Mouse (Mus musculus): Measurements from ENCODE around the gene Fkbp3. TPM values are rescaled to one million over a fixed set of nuclear protein-coding genes. Genes with fewer than 3 reads are reported as not detected.
A peak's percentile ranks its signal among the peaks of the same experiment; 100 is the strongest.

The Fkbp3 gene
- polyA plus RNA-seq, 1 experiment from 2014 or later = 409 TPM

DNA sequence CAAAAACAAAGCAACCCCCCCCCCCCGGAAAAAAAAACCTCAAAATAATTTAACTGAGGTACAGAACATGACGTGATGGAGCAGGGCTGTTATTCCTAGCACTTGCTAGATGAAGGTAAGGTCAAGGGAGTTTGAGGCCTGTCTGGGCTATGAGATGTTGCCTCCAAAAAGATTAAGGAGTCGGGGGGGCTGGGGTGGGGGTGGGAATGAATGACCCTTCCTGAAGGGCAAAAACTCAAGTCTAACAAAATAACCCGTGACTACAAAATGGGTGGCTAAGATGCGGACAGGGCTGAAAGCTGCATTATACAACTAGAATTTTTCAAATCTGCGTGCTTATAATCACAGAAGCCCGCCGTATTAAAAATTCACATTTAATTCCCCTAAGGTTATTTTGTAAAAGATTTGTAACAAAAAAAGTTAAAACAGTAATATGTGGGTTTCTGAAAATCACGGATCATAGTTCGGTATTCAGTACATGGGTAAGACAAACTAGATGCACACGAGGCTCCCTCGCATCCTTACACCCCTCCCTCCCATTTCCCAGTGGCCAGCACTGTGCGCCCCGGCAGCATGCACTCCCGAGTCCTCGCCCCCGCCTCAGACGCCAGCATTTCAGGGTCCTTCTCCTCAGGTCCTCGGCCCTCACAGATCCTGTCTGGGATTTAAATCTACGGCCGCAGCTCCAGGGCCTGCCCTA lies 746 bp downstream of the Fkbp3 start:
- peak overlapping the region; percentile 90 for H3K27ac ChIP-seq
- no peaks in the 10 kb centered on the region for H3K36me3 ChIP-seq
- peak overlapping the region; percentile 65 for H3K4me3 ChIP-seq (replicated peaks)
- 3% methylated on average over 21 of the region's 21 CpGs for WGBS
- peaks cover 5% of the 10 kb centered on the region; the same call in 1 of the 2 replicates for H3K4me1 ChIP-seq (replicated peaks)
- H3K27me3 ChIP-seq (replicated peaks) = no peaks in the 10 kb centered on the region
- ATAC-seq = peak; percentile 54
- no peaks in the 10 kb centered on the region for H3K9me3 ChIP-seq
- peak overlapping the region; percentile 94 for H3K9ac ChIP-seq
- peak overlapping the region; percentile 64 for H3K4me2 ChIP-seq (replicated peaks)

DNA sequence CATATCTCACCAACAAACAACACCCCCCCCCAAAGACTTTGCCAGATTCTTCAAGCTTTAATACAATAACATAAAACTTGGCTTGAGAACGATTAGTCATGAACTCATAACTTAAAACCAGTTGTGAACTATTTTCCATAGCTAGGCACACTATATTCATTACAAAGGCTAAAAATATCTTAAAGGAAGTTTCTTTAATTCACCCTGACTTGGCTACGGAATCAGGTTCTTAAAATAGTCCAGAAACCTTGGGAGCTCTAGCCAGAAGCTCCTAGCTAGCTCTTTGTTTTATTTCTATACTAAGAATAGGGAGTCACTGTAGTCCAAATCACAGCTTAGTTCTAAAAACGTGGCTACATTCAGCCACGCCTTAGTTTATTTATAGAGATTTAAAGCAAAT lies 5.4 kb downstream of the Fkbp3 start:
- H3K9me3 ChIP-seq = no peaks in the 10 kb centered on the region
- H3K4me2 ChIP-seq (replicated peaks) = no peak overlapping the region
- no peak overlapping the region for H3K4me3 ChIP-seq (replicated peaks)
- H3K4me1 ChIP-seq (replicated peaks) = no peaks in the 10 kb centered on the region
- ATAC-seq = no peak
- H3K9ac ChIP-seq = no peak overlapping the region
- H3K27me3 ChIP-seq (replicated peaks) = no peaks in the 10 kb centered on the region
- H3K27ac ChIP-seq = no peak overlapping the region
- H3K36me3 ChIP-seq = peaks cover 4% of the 10 kb centered on the region
- 63% methylated on average over 4 of the region's 4 CpGs for WGBS

DNA sequence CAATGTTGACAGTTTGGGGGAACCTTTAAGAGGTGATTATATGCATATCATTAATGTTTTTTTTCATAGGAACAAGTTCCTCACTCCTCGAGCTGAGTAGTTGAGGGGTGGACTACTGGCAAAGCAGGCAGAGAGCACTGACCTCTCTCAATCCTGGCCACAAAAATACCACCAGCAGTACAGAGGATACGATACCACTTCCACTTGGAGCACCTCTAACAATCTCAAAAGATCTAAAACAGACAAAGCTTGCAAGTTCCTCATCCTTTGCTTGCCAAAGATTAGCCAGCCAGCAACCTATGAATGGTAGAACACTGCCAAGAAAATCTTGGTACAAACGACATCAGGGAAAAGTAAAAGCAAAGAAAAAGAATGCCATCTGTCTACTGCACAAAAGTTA lies 7.6 kb downstream of the Fkbp3 start:
- Histone ChIP-seq H3K4me1 (replicated peaks) (no peaks in the 10 kb centered on the region), H3K36me3 (peaks cover 6% of the 10 kb centered on the region), H3K9ac (no peak overlapping the region), H3K27ac (no peak overlapping the region), H3K4me2 (replicated peaks) (no peak overlapping the region), H3K27me3 (replicated peaks) (no peaks in the 10 kb centered on the region), H3K9me3 (no peaks in the 10 kb centered on the region), H3K4me3 (replicated peaks) (no peak overlapping the region)
- WGBS = 55% methylated on average over 3 of the region's 3 CpGs
- ATAC-seq = no peak

DNA sequence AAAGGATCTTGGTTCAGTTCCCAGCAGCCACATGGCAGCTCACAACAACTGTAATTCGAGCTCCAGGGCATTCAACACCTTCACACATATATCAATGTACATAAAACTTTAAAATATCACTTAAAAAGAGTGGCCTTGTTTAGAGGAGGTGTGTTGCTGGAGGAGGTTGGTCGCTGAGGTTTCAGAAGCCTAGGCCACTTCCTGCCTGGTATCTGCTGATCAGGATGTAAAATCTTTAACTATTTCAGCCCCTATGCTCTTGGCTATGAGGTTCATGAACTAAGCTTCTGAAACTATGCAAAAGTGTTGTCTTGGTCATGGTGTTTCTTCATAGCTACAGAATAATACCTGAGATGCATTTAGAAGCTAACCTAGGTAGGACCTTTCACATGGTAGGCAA lies 8.6 kb downstream of the Fkbp3 start:
- no peaks in the 10 kb centered on the region for H3K27me3 ChIP-seq (replicated peaks)
- H3K9ac ChIP-seq = no peak overlapping the region
- peaks cover 9% of the 10 kb centered on the region for H3K36me3 ChIP-seq
- 53% methylated on average over 2 of the region's 2 CpGs for WGBS
- no peaks in the 10 kb centered on the region for H3K4me1 ChIP-seq (replicated peaks)
- H3K4me2 ChIP-seq (replicated peaks) = no peak overlapping the region
- H3K9me3 ChIP-seq = no peaks in the 10 kb centered on the region
- no peak overlapping the region for H3K27ac ChIP-seq
- no peak for ATAC-seq
- H3K4me3 ChIP-seq (replicated peaks) = no peak overlapping the region

DNA sequence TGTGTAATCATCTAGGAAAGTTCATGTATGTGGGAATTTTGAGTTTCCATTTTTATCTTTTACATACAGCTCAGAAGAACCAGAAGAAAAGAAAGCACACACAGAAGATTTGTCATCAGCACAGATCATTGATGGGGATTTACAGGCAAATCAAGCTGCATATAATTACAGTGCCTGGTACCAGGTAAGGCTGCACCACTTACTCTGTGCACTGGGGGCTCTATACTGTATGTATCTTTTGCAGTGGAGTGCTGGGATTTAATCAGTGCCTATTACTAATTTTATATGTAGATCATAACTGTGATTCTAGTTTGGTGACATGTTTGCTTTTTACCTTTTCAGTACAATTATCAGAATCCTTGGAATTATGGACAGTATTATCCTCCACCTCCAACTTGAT lies 12.7 kb downstream of the Fkbp3 start:
- Histone ChIP-seq H3K9me3 (no peaks in the 10 kb centered on the region), H3K27me3 (replicated peaks) (no peaks in the 10 kb centered on the region), H3K4me3 (replicated peaks) (no peak overlapping the region), H3K36me3 (peaks cover 9% of the 10 kb centered on the region), H3K27ac (no peak overlapping the region), H3K4me2 (replicated peaks) (no peak overlapping the region), H3K9ac (no peak overlapping the region), H3K4me1 (replicated peaks) (no peaks in the 10 kb centered on the region)
- ATAC-seq = no peak

DNA sequence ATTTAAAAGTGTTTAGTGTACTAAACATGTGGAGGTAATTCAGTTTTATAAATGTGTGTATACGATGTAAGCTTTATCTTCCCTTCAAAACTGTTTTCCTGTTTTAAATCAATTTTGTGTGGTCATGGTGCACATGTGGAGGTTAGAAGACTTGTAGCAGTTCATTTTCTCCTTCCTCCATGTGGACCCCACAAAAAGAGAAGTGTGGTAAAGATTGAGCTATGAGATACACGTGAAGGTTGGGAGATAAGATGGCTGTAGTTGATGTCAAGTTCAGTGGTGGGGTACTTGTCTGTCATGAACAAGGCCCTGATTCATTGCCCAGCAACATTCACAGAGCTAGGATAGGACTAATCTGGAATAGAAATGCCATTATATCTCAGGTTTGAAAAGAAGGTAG lies 15.6 kb downstream of the Fkbp3 start:
- H3K4me1 ChIP-seq (replicated peaks) = no peaks in the 10 kb centered on the region
- H3K4me3 ChIP-seq (replicated peaks) = no peak overlapping the region
- H3K9ac ChIP-seq = no peak overlapping the region
- no peak for ATAC-seq
- H3K27me3 ChIP-seq (replicated peaks) = no peaks in the 10 kb centered on the region
- H3K9me3 ChIP-seq = no peaks in the 10 kb centered on the region
- 74% methylated on average over 2 of the region's 2 CpGs for WGBS
- H3K27ac ChIP-seq = no peak overlapping the region
- no peak overlapping the region for H3K4me2 ChIP-seq (replicated peaks)
- peaks cover 3% of the 10 kb centered on the region; the same call in 1 of the 2 replicates for H3K36me3 ChIP-seq

DNA sequence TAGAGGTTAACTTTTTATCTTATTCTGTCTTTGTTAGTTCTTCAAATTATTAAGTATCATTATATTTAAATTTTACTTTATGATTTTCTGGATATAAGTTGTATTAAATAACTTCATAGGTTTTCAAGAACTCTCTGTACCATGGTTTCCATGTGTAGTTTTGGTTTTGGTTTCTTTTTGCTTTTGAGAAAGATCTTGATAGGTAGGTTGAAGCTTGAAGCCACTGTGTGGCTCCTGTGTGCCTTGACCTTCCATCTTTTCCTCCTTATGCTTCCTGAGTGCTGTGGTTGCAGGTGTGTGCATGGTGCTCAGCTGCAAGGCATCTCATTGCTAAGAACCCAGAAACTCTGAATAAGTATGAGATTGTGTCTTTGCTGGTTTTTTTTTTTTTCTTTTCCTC lies 25.0 kb downstream of the Fkbp3 start:
- no peak overlapping the region for H3K27ac ChIP-seq
- no peaks in the 10 kb centered on the region for H3K9me3 ChIP-seq
- no peak overlapping the region for H3K4me3 ChIP-seq (replicated peaks)
- ATAC-seq = no peak
- no peaks in the 10 kb centered on the region for H3K27me3 ChIP-seq (replicated peaks)
- no peak overlapping the region for H3K9ac ChIP-seq
- no peaks in the 10 kb centered on the region for H3K4me1 ChIP-seq (replicated peaks)
- peaks cover 11% of the 10 kb centered on the region; the same call in 1 of the 2 replicates for H3K36me3 ChIP-seq
- no peak overlapping the region for H3K4me2 ChIP-seq (replicated peaks)

DNA sequence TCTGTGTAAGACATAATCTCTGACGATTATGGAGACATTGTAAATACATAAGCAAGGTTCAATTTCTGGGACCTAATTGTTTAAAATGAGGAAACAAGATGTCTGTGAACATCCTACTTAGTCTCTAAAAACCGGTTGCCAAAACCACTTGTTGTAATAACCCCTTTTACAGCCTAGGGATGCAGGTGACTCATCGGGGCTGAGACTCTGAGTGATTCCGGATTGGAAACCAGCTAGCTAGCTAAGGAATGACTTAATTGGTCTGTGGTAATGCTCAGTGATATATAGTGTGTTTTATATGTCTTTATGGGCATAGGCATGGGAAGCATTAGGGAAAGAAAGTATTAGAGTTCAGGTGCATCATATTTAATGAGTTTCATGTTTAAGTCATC lies 36.3 kb downstream of the Fkbp3 start:
- no peaks in the 10 kb centered on the region for H3K9me3 ChIP-seq
- H3K27ac ChIP-seq = no peak overlapping the region
- no peaks in the 10 kb centered on the region for H3K27me3 ChIP-seq (replicated peaks)
- H3K4me2 ChIP-seq (replicated peaks) = peak overlapping the region; percentile 60
- ATAC-seq = peak; percentile 42; the same call in 1 of the 2 replicates
- no peak overlapping the region for H3K9ac ChIP-seq
- H3K4me1 ChIP-seq (replicated peaks) = peaks cover 8% of the 10 kb centered on the region; the same call in 1 of the 2 replicates
- no peaks in the 10 kb centered on the region for H3K36me3 ChIP-seq
- H3K4me3 ChIP-seq (replicated peaks) = peak overlapping the region; percentile 90
- WGBS = 17% methylated on average over 4 of the region's 4 CpGs

DNA sequence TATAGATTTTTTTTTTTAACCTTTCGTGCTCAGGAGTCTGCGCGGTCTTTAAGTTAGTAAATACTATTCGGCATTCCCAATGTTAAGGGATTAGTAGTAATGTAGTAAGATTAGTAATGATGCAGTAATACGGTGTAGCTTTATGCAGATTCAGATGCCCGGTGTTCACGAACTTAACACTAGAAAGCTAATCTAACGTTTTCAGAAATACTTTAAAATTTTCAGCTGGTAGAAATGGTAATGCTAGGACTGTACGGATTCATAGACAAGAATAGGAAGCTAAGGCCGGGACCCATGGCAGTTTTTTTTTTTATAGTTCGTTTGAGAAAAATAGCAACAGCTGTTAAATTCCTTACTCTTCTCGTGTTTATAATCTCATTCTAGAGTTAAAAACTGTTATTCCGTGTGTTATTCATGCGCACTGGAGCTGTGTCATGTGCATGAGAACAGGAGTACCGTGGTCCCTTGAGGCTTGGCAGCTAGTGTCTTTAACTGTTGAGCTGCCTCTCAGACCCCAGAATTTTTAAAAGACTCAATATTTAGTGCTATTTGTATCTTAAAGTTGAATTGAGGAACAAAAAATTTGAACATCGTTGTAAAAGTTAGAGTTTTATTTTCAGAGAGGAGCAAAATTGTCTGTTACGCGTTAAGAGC lies 36.8 kb downstream of the Fkbp3 start:
- WGBS = 11% methylated on average over 18 of the region's 18 CpGs
- H3K27ac ChIP-seq = no peak overlapping the region

DNA sequence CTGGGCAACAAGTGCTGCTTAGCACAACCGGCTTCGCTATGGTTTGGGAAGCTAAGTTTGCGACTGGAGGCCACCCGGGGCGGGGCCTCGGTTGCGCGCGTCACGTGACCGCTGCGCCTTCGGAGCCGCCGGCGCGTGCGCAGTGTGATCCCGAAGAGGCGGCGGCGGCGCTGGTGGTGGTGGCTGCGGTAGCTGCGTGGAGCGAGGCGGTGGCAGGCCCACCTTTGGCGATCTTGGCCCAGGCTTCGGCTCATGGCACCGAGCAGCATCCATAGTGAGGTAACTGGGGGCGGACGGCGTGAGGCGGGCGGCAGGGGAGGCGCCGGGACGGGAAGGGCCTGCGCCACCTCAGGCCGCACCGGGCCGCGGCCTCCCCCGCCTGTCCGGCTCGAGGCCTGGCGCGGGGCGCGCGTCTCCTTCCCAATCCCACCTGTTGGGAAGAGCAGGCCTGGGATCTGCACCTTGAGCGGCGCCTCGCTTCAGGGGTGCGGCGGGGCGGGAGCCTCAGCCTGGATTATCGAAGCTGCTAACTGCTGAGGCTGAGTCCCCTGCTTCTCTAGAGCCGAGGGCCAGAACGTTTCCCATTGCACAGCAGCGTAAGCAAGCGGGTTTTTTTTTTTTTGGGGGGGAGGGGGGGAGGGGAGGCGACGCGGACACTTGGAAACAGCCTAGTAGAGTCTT lies 37.5 kb downstream of the Fkbp3 start, which contains the start of gene Prpf39:
Prpf39 (plus strand) TSS at position 144 of the 681 bp plus-strand sequence.
- H3K27ac ChIP-seq = peak within 1 kb of the TSS; percentile 90
- under 1% methylated on average over 64 of the region's 65 CpGs for WGBS

More for the DNA sequence above, 36.8 kb downstream of the Fkbp3 start:
- peak overlapping the region; percentile 95 for H3K9ac ChIP-seq
- peaks cover 8% of the 10 kb centered on the region; the same call in 1 of the 2 replicates for H3K4me1 ChIP-seq (replicated peaks)
- peak; percentile 24 for ATAC-seq
- peak overlapping the region; percentile 60 for H3K4me2 ChIP-seq (replicated peaks)
- no peaks in the 10 kb centered on the region for H3K9me3 ChIP-seq
- peak overlapping the region; percentile 90 for H3K4me3 ChIP-seq (replicated peaks)
- H3K36me3 ChIP-seq = no peaks in the 10 kb centered on the region
- H3K27me3 ChIP-seq (replicated peaks) = no peaks in the 10 kb centered on the region

DNA sequence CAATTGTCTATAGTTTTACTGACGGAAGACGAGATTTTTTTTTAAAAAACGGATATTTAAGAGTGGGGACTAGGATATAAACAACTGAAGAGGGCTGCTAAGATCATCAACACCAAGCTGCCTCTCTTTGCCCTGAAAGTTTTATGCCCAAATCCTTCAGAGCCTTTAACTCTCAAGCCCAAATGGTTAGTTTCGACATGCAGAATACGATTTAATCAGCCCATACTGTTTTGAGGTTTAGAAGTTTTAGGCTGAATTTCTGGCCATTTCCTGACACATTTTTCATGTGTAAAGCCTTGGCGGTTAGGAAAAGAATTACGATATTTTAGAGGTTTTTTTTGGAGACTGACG lies 38.0 kb downstream of the Fkbp3 start:
- Histone ChIP-seq H3K9me3 (no peaks in the 10 kb centered on the region), H3K4me3 (replicated peaks) (peak overlapping the region; percentile 90), H3K4me1 (replicated peaks) (peaks cover 8% of the 10 kb centered on the region; the same call in 1 of the 2 replicates), H3K36me3 (no peaks in the 10 kb centered on the region), H3K9ac (no peak overlapping the region), H3K4me2 (replicated peaks) (peak overlapping the region; percentile 60), H3K27ac (no peak overlapping the region), H3K27me3 (replicated peaks) (no peaks in the 10 kb centered on the region)
- 47% methylated on average over 8 of the region's 8 CpGs for WGBS
- ATAC-seq = peak; percentile 12

More for the DNA sequence above, 37.5 kb downstream of the Fkbp3 start, which contains the start of gene Prpf39:
- H3K4me2 ChIP-seq (replicated peaks) = peak within 1 kb of the TSS; percentile 60
- peaks cover 8% of the 10 kb centered on the region; the same call in 1 of the 2 replicates for H3K4me1 ChIP-seq (replicated peaks)
- H3K4me3 ChIP-seq (replicated peaks) = peak within 1 kb of the TSS; percentile 90
- ATAC-seq = peak; percentile 97
- no peaks in the 10 kb centered on the region for H3K27me3 ChIP-seq (replicated peaks)
- H3K9ac ChIP-seq = peak within 1 kb of the TSS; percentile 95
- no peaks in the 10 kb centered on the region for H3K36me3 ChIP-seq
- no peaks in the 10 kb centered on the region for H3K9me3 ChIP-seq

DNA sequence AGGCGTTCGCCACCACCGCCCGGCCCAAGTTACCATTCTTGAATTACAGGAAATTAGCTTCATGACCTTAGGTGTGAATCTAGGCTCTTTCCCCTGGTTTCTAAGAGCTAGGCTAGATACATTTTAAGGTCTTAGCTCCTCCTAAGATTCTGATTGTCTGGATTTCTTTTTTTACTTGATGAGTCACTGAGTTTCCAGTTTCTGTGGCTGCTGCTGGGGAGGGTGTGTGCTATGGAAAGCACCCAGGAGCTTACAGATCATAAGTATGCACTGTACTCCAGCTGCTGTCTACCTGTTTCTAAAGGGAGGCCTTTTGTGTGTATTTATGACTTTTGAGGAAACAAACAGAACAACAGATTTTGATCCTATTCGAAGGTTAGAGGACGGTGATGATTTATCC lies 51.0 kb downstream of the Fkbp3 start:
- Histone ChIP-seq H3K36me3 (no peaks in the 10 kb centered on the region), H3K9ac (no peak overlapping the region), H3K9me3 (no peaks in the 10 kb centered on the region), H3K27me3 (replicated peaks) (no peaks in the 10 kb centered on the region), H3K27ac (no peak overlapping the region), H3K4me1 (replicated peaks) (no peaks in the 10 kb centered on the region), H3K4me2 (replicated peaks) (no peak overlapping the region), H3K4me3 (replicated peaks) (no peak overlapping the region)
- no peak for ATAC-seq
- 98% methylated on average over 6 of the region's 6 CpGs for WGBS
